Mouse (Mus musculus) embryo, embryonic 10 days (tissue): Measurements from ENCODE around the gene Sdk1.

Source experiments
- DNase-seq: peaks from one replicate; pipeline ENCODE4 v3.0.0-alpha.2; 2015; ENCODE audit warnings: low spot score

Gene Sdk1

GRCm38 (mm10) chr5:141240841-141241543, at the start of gene Sdk1:
Gene Sdk1, plus strand, starts transcription at chr5:141241490.
- peak; percentile 95 for DNase-seq

DNA sequence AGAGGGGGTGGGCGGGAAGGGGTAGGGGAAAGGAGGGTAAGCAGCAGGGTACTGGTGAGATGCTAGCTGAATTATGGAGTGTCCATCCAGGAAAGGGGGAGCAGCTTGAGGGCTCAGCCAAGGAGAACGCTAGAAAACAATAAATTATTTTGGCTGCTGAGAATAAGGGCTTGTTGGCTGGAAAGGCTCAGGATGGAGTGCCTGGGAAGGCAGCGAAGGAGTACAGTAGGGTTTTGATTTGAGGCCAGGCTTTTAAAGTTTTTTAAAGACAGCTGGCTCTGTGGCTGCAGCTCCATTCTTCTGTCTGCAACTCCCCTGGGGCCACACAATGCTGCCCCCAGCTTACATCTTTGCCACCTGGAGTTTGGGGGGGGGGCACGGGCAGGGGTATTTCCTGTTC, 44.0 kb upstream of the Sdk1 start:
- DNase-seq: no peak

- DNase-seq: peak; percentile 7
These were observed 38.8 kb upstream of the Sdk1 start for GRCm38 (mm10) chr5:141202276-141203065.

DNA sequence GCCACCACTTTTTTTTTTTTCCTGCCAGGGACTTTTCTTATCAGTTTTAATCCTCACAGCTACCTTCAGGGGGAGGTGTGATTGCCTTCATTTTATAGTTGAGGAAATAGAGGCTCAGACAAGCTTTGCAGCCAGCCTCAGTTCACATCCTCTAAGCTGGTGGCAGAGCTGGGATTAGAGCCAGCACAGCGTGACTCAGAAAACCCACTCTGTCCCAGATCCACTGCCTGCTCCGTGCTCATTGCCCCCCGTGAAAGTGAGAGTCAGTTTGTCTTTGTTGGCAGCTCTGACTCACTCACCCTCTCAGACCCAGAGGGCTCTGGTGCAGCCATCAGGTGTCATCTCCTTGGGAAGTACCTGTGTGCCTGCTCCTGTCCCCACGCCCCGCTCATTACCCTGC, 34.2 kb upstream of the Sdk1 start:
- no peak for DNase-seq

- no peak for DNase-seq
These were observed 16.0 kb upstream of the Sdk1 start for GRCm38 (mm10) chr5:141225243-141225642.

- DNase-seq: no peak
These were observed 7.0 kb upstream of the Sdk1 start for GRCm38 (mm10) chr5:141234326-141234725.

DNA sequence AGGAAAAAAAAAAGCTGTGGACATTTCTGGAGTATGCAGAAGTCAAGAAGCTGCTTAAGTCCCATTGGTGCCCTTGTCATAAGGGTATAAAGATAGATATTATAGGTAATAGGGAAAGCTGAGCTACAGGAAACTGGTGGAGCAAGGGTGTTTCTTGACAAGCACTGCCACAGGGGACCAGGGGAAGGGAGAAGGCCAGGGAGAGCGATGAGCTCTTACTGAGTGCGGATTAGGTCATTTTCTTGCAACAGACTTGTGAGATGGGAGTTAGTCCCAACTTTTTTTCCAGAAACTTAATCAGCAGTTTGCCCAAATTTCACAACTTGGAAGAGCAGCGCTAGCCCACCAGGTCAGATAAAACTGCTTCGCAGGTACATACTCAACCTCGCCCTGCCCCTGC, 1.9 kb upstream of the Sdk1 start:
- DNase-seq: no peak

- peak; percentile 71 for DNase-seq
These were observed 849 bp upstream of the Sdk1 start for GRCm38 (mm10) chr5:141240441-141240840.

GRCm38 (mm10) chr5:141241645-141242284, 475 bp downstream of the Sdk1 start:
- DNase-seq: no peak

DNA sequence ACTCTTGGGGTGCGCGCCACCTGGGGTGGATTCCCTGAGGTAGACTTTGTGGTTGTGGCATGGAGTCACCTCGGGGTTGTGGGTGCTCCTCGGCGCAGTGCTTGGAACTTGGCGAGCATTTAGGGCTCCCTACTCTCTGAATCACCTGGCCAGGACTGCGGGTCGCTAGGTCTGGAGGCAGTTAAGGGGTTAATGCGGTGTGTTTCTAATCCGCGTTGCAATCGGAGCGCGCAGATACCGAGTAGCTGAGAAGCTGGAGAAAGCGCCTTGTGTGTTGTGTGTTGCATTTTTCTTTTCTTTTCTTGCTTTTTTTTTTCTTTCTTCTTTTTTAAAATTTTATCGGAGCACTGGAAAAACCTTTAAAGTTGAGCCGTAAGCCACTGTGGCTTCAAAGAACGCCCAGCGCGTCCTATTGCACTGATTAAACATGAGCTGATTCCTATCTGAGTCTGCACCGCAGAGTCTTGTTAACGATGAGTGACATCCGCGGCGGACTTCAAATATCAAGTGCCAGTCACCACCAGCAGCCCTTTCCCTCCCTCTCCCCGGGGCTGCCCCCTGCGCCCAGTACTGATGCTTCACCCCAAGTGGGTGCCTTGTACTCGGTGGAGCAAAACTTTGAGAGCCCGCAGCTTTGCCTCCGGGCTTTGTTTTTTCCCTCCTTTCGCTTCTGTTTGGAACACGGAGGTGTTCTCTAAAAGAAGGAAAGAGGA, 2.1 kb downstream of the Sdk1 start:
- peak; percentile 60 for DNase-seq

GRCm38 (mm10) chr5:141264253-141264652, 23.0 kb downstream of the Sdk1 start:
- DNase-seq: no peak

GRCm38 (mm10) chr5:141277112-141277511, 35.8 kb downstream of the Sdk1 start:
- no peak for DNase-seq

DNA sequence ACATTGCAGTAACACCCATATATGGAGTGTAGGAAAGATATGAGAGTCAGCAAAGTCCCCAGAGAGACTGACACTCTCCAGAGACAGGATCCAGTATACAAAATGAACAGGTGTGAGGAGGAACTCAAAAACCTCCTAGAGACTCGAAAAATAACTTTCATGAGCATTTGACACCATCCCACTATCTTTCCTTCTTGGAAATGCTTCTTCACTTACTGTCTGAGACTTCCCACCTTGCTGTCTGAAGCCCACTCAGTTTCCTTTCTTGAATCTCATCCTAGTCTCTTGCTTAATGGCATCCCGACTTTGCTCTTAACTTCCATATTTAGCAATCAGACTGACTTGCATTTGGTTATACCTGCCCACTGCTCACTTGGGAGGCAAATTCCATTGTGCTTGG, 40.5 kb downstream of the Sdk1 start:
- no peak for DNase-seq

DNA sequence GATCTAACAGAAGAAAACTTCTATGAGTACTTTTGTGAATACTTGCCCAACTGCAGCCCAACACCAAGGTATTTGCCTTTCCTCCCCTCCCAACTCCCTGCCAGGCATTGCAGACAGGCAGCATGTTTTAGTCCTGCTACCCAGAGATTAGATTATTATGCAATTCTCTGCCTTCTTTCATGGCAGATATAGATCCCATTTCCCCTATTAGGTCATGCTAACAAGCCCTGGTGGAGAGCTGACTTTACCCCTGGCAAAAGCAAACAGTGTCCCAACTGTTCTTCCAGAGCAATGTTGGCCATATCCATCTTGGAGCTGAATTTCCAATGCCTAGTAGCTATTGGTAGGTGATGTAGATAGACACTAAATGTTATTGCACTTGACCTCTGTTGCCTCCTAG, 48.3 kb downstream of the Sdk1 start:
- DNase-seq: no peak

- DNase-seq: no peak
These were observed 54.0 kb downstream of the Sdk1 start for GRCm38 (mm10) chr5:141295240-141295639.

DNA sequence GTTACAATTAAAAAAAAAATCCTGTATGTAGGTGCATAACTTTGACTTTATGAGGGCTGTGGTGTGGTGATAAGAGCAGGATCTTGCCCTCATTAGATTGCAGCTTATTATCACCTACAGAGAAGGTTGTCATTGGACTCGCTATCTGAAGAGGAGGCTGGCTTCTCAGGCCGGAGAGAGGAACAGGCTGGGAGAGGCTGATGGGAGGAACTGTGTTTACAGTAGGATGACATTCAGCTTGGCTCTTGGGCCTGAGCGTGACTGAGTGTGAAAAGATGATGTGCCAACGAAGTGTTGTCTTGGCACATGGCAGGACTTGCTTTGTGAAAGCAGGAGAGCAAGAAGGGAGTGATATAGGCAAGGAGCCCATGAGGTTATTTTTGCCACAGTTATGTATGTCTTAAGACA, 61.0 kb downstream of the Sdk1 start:
- peak; percentile 10 for DNase-seq

DNA sequence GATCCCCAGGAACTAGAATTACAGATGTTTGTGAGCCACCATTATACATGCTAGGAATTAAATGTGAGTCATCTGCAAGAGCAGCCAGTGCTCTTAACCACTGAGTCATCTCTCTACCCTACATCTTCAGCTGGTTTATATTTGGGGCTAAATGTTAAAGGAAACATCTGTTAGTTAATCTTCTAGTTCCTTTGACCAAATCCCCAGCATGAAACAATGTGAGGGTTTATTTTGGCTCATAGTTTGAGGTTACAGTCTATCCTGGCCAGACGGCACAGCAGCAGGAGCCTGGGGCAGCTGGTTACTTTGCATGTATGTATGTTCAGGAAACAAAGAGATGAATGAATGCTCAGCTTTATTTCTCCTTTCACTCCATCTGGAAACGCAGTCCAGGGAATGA, 62.5 kb downstream of the Sdk1 start:
- DNase-seq: no peak

DNA sequence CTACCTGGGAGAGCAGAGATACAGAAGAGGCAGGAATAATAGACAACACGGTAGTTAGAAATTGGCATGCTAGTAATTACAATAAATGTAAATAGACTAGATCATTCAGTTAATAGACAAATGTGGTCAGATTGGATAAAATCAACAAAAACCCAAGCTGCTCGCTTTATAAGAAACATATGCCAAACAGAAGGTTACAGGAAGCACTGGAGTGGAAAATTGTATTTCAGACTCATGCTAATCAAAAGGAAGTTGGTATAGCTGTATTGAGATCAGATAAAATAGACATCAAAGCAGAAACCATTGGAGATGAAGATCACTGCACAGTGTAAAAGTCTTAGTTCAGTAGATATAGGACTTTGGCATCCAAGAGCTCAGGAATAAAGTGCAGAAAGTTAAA, 63.4 kb downstream of the Sdk1 start:
- DNase-seq: no peak

GRCm38 (mm10) chr5:141310641-141311040, 69.4 kb downstream of the Sdk1 start:
- DNase-seq: no peak

GRCm38 (mm10) chr5:141311801-141312200, 70.5 kb downstream of the Sdk1 start:
- DNase-seq: no peak

- no peak for DNase-seq
These were observed 71.0 kb downstream of the Sdk1 start for GRCm38 (mm10) chr5:141312305-141312704.

DNA sequence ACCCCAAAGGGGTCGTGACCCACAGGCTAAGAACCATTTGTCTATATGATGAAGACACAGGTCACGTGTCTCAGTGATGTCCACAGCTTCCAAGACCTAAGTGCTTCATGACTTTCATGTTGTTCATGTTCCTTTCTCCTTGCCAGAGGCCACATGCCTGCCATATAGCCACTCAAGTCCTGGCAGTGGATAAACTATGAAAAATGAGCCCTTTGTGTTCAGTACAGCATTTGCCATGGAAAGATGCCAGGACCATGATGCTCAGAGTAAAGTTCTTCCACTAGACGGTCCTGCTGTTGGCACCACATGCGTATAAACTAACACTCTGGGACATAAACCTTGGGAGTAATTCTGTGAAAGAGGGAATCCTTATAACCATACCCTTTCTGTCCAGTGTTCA, 75.8 kb downstream of the Sdk1 start:
- DNase-seq: no peak
